9 mouse cellular contexts compared by ENCODE assay signal in genomic region chr5:80508672-80509071, GRCm38 (mm10).
DNase-seq lines count a peak whose midpoint lies in the region; ATAC-seq lines count a peak whose summit lies in the region.
"Had no signal": no experiment of that assay in that cellular context is flagged by ENCODE, and none has a peak within 500 bp of the region (broad histone marks: within the 10 kb centered on the region; RNA-seq: fewer than 3 reads in every experiment).

No protein-coding gene starts in this region.

- no peak overlapping the region for H3K9ac ChIP-seq in forebrain, embryonic 16.5 days (replicated peaks; ENCODE audit: low read depth, low read length)
- H3K9ac ChIP-seq: neural tube, embryonic 12.5 days had no signal

- H3K27me3 ChIP-seq in forebrain, embryonic 16.5 days (replicated peaks; ENCODE audit: control insufficient read depth, insufficient read depth, low read length) = no peaks in the 10 kb centered on the region
- H3K27me3 ChIP-seq: neural tube, embryonic 12.5 days had no signal

- no peak overlapping the region for H3K27ac ChIP-seq in forebrain, embryonic 16.5 days (ENCODE audit: low read length)
- H3K27ac ChIP-seq: neural tube, embryonic 12.5 days had no signal

- ATAC-seq in cerebellum, adult (ENCODE audit: insufficient number of reproducible peaks, low FRiP score, low TSS enrichment) = no peak
- peak; percentile 83 for ATAC-seq in forebrain, embryonic 16.5 days
- no peak for ATAC-seq in erythroblast, adult 5-6 weeks (replicated peaks; ENCODE audit: low FRiP score, poor library complexity, severe bottlenecking)

- no peak overlapping the region for H3K4me3 ChIP-seq in forebrain, embryonic 16.5 days (replicated peaks; ENCODE audit: low read length)
- H3K4me3 ChIP-seq: neural tube, embryonic 12.5 days had no signal

- H3K9me3 ChIP-seq in forebrain, embryonic 16.5 days (ENCODE audit: control insufficient read depth, low read length) = no peaks in the 10 kb centered on the region
- H3K9me3 ChIP-seq: neural tube, embryonic 12.5 days had no signal

- H3K4me1 ChIP-seq in forebrain, embryonic 16.5 days (replicated peaks; ENCODE audit: control insufficient read depth, insufficient read depth, low read length) = no peaks in the 10 kb centered on the region
- H3K4me1 ChIP-seq: neural tube, embryonic 12.5 days had no signal

- DNase-seq in cerebellum, adult 18-20 months = peak; percentile 22 to 32
- peak; percentile 15 for DNase-seq in ovary, postnatal 36 days (ENCODE audit: low spot score)
- DNase-seq in ovary, adult 18-20 months (ENCODE audit: low spot score) = no peak
- DNase-seq in left cerebral cortex, adult 11 months (ENCODE audit: low spot score) = peak; percentile 42
- peak; percentile 65 to 79 for DNase-seq in right cerebral cortex, postnatal 10 days (ENCODE audit: low spot score in 2 of 2)

- WGBS in forebrain, embryonic 16.5 days = 40% methylated on average over 2 of the region's 2 CpGs

- H3K36me3 ChIP-seq in forebrain, embryonic 16.5 days (ENCODE audit: control insufficient read depth, insufficient read depth) = no peaks in the 10 kb centered on the region
- H3K36me3 ChIP-seq: neural tube, embryonic 12.5 days had no signal

- H3K4me2 ChIP-seq in forebrain, embryonic 16.5 days (ENCODE audit: low read length) = no peak overlapping the region
- H3K4me2 ChIP-seq: neural tube, embryonic 12.5 days had no signal
